Mouse (Mus musculus): ENCODE data around the gene B3gnt3. TPM values are rescaled to one million over a fixed set of nuclear protein-coding genes. Genes with fewer than 3 reads are reported as not detected.

B3gnt3 gene
- total and polyA plus RNA-seq, 2 experiments from 2014 or later = 6.4 to 8.7 TPM

- Histone ChIP-seq H3K4me3 (ENCODE audit: low read depth, low read length) (no peak overlapping the region), H3K9ac (replicated peaks; ENCODE audit: low read depth, low read length) (no peak overlapping the region), H3K36me3 (replicated peaks; ENCODE audit: control insufficient read depth, insufficient read depth, low read length) (no peaks in the 10 kb centered on the region), H3K4me2 (ENCODE audit: low read depth, low read length) (no peak overlapping the region), H3K27ac (ENCODE audit: low read depth) (no peak overlapping the region), H3K4me1 (ENCODE audit: control insufficient read depth, insufficient read depth) (peaks cover 15% of the 10 kb centered on the region), H3K9me3 (replicated peaks; ENCODE audit: control insufficient read depth, low read length) (no peaks in the 10 kb centered on the region), H3K27me3 (ENCODE audit: control insufficient read depth, insufficient read depth, low read length) (peaks cover 70% of the 10 kb centered on the region)
- DNase-seq (ENCODE audit: low spot score) (no peak), ATAC-seq (ENCODE audit: insufficient read depth, low read depth) (no peak)
- no peak for TF ChIP-seq EP300 (IDR thresholded peaks at IDR 0.05; ENCODE audit: low read depth)
- TF ChIP-seq CTCF (IDR thresholded peaks at IDR 0.05; ENCODE audit: low read depth) = no peak
- 29% methylated on average over 18 of the region's 18 CpGs for WGBS
Observed at GRCm38 (mm10) chr8:71681369-71681915, 20.1 kb downstream of the B3gnt3 start.

GRCm38 (mm10) chr8:71680471-71680870 lies 21.1 kb downstream of the B3gnt3 start:
- no peaks in the 10 kb centered on the region for H3K36me3 ChIP-seq (replicated peaks; ENCODE audit: control insufficient read depth, insufficient read depth, low read length)
- H3K27me3 ChIP-seq (ENCODE audit: control insufficient read depth, insufficient read depth, low read length) = peaks cover 60% of the 10 kb centered on the region
- no peak overlapping the region for H3K4me3 ChIP-seq (ENCODE audit: low read depth, low read length)
- DNase-seq (ENCODE audit: low spot score) (no peak), ATAC-seq (ENCODE audit: insufficient read depth, low read depth) (no peak)
- H3K4me2 ChIP-seq (ENCODE audit: low read depth, low read length) = no peak overlapping the region
- no peak overlapping the region for H3K27ac ChIP-seq (ENCODE audit: low read depth)
- H3K9me3 ChIP-seq (replicated peaks; ENCODE audit: control insufficient read depth, low read length) = no peaks in the 10 kb centered on the region
- H3K4me1 ChIP-seq (ENCODE audit: control insufficient read depth, insufficient read depth) = peaks cover 11% of the 10 kb centered on the region; the same call in 1 of the 2 replicates
- H3K9ac ChIP-seq (replicated peaks; ENCODE audit: low read depth, low read length) = no peak overlapping the region
- WGBS = 33% methylated on average over 21 of the region's 21 CpGs
- TF ChIP-seq CTCF (IDR thresholded peaks at IDR 0.05; ENCODE audit: low read depth) (no peak), EP300 (IDR thresholded peaks at IDR 0.05; ENCODE audit: low read depth) (no peak)

- no peak for DNase-seq (ENCODE audit: low spot score)
- no peak for TF ChIP-seq EP300 (IDR thresholded peaks at IDR 0.05; ENCODE audit: low read depth)
- TF ChIP-seq CTCF (IDR thresholded peaks at IDR 0.05; ENCODE audit: low read depth) = no peak
- peak; percentile 19; the same call in 1 of the 2 replicates for ATAC-seq (ENCODE audit: insufficient read depth, low read depth)
- H3K36me3 ChIP-seq (replicated peaks; ENCODE audit: control insufficient read depth, insufficient read depth, low read length) = no peaks in the 10 kb centered on the region
- peaks cover 11% of the 10 kb centered on the region; the same call in 1 of the 2 replicates for H3K4me1 ChIP-seq (ENCODE audit: control insufficient read depth, insufficient read depth)
- H3K9ac ChIP-seq (replicated peaks; ENCODE audit: low read depth, low read length) = 0 out of 2 replicates have a peak overlapping the region, but pooled peaks have one; percentile 3
- 15% methylated on average over 39 of the region's 46 CpGs for WGBS
- peak overlapping the region; percentile 68 for H3K4me2 ChIP-seq (ENCODE audit: low read depth, low read length)
- H3K9me3 ChIP-seq (replicated peaks; ENCODE audit: control insufficient read depth, low read length) = no peaks in the 10 kb centered on the region
- H3K4me3 ChIP-seq (ENCODE audit: low read depth, low read length) = peak overlapping the region; percentile 37
- H3K27ac ChIP-seq (ENCODE audit: low read depth) = no peak overlapping the region
- peaks cover 52% of the 10 kb centered on the region for H3K27me3 ChIP-seq (ENCODE audit: control insufficient read depth, insufficient read depth, low read length)
Observed at GRCm38 (mm10) chr8:71679550-71680168, 21.9 kb downstream of the B3gnt3 start.

- peak overlapping the region; percentile 68 for H3K4me2 ChIP-seq (ENCODE audit: low read depth, low read length)
- TF ChIP-seq CTCF (IDR thresholded peaks at IDR 0.05; ENCODE audit: low read depth) (no peak), EP300 (IDR thresholded peaks at IDR 0.05; ENCODE audit: low read depth) (no peak)
- no peak for ATAC-seq (ENCODE audit: insufficient read depth, low read depth)
- H3K27me3 ChIP-seq (ENCODE audit: control insufficient read depth, insufficient read depth, low read length) = peaks cover 46% of the 10 kb centered on the region
- no peaks in the 10 kb centered on the region for H3K36me3 ChIP-seq (replicated peaks; ENCODE audit: control insufficient read depth, insufficient read depth, low read length)
- 36% methylated on average over 16 of the region's 16 CpGs for WGBS
- H3K27ac ChIP-seq (ENCODE audit: low read depth) = no peak overlapping the region
- peaks cover 11% of the 10 kb centered on the region; the same call in 1 of the 2 replicates for H3K4me1 ChIP-seq (ENCODE audit: control insufficient read depth, insufficient read depth)
- no peak for DNase-seq (ENCODE audit: low spot score)
- 0 out of 2 replicates have a peak overlapping the region, but pooled peaks have one; percentile 3 for H3K9ac ChIP-seq (replicated peaks; ENCODE audit: low read depth, low read length)
- H3K9me3 ChIP-seq (replicated peaks; ENCODE audit: control insufficient read depth, low read length) = no peaks in the 10 kb centered on the region
- H3K4me3 ChIP-seq (ENCODE audit: low read depth, low read length) = peak overlapping the region; percentile 37
Observed at GRCm38 (mm10) chr8:71679116-71679515, 22.5 kb downstream of the B3gnt3 start.

GRCm38 (mm10) chr8:71678216-71678615 lies 23.4 kb downstream of the B3gnt3 start:
- no peaks in the 10 kb centered on the region for H3K9me3 ChIP-seq (replicated peaks; ENCODE audit: control insufficient read depth, low read length)
- DNase-seq (ENCODE audit: low spot score) = no peak
- no peak for ATAC-seq (ENCODE audit: insufficient read depth, low read depth)
- H3K27me3 ChIP-seq (ENCODE audit: control insufficient read depth, insufficient read depth, low read length) = peaks cover 37% of the 10 kb centered on the region
- no peak overlapping the region for H3K27ac ChIP-seq (ENCODE audit: low read depth)
- no peaks in the 10 kb centered on the region for H3K36me3 ChIP-seq (replicated peaks; ENCODE audit: control insufficient read depth, insufficient read depth, low read length)
- WGBS = 70% methylated on average over 4 of the region's 4 CpGs
- peak overlapping the region; percentile 90; the same call in 1 of the 2 replicates for H3K4me2 ChIP-seq (ENCODE audit: low read depth, low read length)
- no peak for TF ChIP-seq CTCF (IDR thresholded peaks at IDR 0.05; ENCODE audit: low read depth)
- TF ChIP-seq EP300 (IDR thresholded peaks at IDR 0.05; ENCODE audit: low read depth) = no peak
- H3K4me1 ChIP-seq (ENCODE audit: control insufficient read depth, insufficient read depth) = peaks cover 11% of the 10 kb centered on the region; the same call in 1 of the 2 replicates
- H3K9ac ChIP-seq (replicated peaks; ENCODE audit: low read depth, low read length) = no peak overlapping the region
- H3K4me3 ChIP-seq (ENCODE audit: low read depth, low read length) = no peak overlapping the region
